Mouse (Mus musculus): ENCODE measurements around the gene Erbb2. TPM values are rescaled to one million over a fixed set of nuclear protein-coding genes. Genes with fewer than 3 reads are reported as not detected.

Gene Erbb2
- polyA plus RNA-seq, 1 experiment, result not detected

DNA sequence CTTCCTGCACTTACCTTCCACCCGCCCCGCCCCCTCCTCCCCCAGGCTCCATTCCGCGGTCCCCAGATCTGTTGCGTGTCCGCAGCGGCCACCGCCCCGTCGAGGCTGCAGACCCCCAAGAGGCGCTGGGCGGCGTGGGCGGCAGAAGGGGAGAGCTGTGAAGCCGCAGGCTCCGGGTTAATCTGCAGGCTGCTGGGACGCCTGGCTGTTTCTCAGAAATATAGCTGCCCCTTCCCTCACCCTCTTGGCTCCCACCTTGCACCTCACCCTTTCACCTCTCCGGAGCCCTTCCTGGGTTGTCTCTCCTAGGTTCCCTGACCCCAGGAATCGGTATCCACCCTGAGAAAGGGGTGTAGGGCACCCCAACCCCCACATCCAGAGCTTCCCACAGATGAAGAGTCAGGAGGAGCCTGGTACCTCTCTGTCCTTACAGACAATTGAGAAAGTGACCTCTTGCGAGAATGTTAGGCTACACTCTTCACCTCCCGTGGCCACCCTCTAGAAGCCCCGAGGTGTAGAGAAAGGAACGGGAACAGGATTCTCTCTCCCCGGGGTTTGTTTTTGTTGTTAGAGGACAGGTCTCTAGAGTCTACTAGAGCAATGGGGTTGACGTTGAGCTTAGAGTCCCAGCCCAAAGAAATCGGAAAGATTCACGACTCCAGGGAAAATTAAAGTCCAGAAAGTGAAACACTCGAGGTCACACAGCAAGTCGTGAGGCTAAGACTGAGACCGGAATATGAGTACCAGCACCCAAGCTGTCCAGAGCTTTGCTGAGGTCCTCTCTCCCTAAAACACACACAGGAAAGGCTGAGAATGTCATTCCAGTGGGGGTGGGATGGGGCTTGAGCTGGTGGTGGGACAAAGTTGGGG, 46.1 kb downstream of the Erbb2 start:
- TF ChIP-seq GATA1 (IDR thresholded peaks at IDR 0.05; ENCODE audit: low read length), result no peak

DNA sequence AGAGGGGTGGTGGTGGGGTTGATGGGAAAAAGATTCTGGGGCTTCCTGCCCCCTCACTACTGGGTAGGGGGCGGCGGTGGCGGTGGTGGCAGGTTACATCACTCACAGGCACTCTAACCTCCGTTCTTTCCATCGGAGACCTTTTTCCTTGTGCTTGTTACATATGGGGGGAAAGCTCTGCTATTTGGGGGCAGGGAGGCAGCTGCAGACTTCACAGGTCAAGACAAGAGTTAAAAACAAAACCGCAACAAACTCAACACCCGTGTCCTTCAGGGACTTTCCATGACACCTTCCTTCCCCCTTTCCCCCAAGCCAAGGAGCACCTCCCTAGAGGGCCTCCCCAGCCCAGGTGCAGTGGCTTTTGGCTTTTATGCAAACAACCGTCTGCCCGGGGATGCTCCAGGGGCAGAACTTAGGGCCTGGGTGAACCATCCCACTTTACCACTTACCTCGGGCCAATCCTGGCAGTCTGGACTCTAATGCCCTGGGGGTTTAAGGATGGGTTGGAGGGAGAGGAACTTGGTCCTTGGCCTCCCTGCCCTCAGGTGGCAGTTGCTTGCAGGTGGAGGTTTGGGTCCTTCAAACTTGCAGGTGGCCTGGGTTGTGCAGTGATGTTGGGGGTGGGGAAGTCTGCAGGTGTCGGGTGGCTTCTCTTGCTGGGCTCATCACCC, 46.9 kb downstream of the Erbb2 start:
- no peak for TF ChIP-seq GATA1 (IDR thresholded peaks at IDR 0.05; ENCODE audit: low read length)

DNA sequence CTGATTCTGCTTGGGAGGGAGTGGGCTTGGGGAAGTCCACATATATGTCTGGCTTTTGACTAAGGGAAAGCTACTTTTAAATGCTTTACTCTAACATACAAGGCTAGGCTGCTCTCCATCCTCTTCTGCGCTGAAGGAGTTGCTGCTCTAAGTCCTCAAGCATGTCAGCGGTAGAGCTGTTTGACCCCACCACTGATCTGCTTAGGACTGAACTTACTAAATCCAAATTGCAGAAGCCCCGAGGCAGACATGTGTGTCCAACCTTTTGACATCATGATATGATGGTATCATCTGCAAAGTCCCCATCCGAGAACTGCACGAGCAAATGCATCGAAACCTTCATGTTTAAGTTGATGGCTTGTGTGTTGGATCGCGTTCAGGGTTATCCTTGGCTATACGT, 47.6 kb downstream of the Erbb2 start:
- TF ChIP-seq GATA1 (IDR thresholded peaks at IDR 0.05; ENCODE audit: low read length), result no peak

DNA sequence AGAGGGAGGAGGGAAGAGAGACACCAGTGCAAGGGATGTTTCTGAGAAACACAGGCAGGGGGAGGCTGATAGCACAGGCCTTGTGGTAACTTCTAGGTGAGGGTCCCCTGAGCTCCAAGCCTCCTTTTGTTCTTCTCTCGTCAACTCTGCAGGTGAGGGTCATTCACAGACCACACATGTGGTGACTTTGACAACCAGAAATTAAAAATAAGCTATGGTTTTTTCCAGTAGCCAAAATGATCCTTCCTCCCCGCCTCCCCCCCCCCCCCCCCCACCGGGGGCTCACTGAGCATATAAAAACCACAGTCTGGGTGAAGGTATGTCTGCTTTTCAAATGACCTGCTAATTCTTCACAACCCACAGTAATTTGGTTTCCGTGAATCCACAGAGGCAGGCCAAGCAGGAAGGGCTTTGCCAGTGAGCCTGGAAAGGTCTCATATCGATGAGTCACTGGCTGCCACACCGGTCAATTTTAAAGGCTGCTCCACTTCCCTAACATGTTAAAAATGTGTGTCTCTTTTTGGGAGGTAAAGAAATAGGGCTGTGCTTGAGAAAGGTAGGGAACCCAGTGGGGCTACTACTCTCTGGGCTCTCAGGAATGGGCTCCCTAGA, 48.9 kb downstream of the Erbb2 start:
- no peak for TF ChIP-seq GATA1 (IDR thresholded peaks at IDR 0.05; ENCODE audit: low read length)

DNA sequence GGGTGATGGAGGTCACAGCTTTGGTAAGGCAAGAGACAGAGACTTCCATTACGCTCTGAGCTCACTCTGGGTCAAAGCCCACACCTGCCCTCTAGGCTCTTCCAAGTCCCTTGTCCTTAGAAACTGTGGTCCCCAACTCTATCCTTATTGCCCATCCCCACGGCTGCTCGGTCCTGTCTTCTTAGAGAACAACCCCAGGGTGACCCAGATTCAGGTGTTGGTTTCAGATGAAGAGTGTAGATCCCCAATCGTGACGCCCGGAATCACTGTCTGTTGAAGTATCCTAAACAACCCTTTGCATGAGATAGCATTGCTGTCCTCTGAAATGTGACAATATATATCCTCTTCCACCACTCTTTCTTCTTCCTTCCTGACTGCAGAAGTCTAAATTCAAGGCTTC, 50.0 kb downstream of the Erbb2 start:
- no peak for TF ChIP-seq GATA1 (IDR thresholded peaks at IDR 0.05; ENCODE audit: low read length)

DNA sequence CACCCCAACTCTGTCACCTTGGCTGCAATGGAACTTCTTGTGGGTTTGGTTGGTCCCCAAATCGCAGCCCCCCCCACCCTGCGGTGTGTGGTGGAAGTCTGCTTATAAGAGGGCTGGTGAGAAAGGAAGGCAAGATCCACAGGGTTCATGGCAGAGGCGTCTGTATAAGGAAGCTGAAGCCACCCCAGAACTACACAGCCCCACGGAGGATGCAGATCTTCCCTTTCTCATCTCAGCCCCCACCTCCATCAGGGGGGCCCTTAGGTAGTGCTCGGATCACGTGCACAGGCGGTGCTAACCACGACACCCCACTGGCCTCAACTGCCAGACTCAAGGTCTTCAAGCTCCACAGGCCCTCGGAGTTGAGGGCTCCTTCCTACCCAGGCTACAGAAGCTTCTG, 51.6 kb downstream of the Erbb2 start:
- no peak for TF ChIP-seq GATA1 (IDR thresholded peaks at IDR 0.05; ENCODE audit: low read length)

DNA sequence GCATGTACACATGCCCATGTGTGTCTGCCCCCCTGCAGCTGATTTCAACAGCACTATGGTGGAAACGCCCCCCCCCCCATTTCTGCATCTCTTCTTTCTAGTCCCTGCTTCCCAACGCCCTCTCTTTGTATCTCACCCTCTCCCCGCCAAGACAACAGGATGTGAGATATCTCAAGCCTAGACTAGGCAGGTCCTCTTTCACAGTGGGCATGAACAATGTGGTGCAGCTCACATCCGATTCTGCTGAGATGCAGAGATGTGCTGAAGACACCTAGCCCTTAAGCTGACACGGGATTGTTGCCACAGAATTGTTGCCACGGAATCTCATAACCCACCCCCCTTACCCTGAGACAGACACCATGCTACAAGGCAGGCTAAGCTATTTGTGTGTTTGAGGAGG, 52.2 kb downstream of the Erbb2 start:
- TF ChIP-seq GATA1 (IDR thresholded peaks at IDR 0.05; ENCODE audit: low read length), result no peak

DNA sequence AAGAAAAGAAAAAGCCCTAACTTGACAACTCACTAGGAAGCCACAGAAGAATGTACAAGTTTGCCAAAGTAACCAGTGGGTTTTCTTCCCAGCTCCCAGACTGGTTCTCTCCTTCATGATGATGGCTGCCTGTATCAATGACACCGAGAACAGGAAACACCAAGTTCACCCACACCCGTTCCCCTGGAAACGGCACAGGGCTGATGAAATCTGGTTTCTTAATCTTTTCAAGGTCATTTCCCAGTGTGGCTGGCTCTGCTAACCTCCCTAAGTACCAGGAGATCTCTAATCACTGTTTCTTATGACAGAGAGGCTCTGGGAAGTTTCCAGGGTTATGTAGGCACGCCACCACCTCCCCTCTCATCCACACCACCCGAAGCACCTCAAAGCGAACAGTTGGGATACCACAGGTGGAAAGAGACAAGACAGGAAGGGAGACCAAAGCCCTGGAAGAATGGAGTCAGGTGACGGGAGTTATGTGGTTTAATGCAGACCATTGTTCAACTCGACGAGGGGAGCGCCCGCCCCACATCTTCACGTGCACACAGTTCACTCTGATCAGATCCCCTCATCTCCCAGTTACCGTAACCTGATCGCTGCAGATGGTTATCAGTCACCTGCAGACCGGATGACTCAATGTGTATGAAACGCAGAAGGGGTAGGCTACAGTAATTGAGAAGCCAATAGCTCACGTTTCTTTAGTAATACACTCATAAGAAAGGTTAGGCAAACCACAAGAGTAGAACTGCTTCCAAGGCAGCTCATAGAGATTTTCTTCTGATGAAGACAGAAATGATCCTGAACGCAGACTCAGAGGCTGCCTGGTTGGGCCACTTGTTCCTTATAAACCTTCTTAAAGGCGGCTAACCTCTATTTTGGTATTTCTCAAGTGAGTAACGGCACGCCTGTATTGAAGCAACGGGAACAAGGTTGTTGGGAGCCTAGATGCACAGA, 57.8 kb downstream of the Erbb2 start:
- TF ChIP-seq GATA1 (IDR thresholded peaks at IDR 0.05; ENCODE audit: low read length), result no peak

DNA sequence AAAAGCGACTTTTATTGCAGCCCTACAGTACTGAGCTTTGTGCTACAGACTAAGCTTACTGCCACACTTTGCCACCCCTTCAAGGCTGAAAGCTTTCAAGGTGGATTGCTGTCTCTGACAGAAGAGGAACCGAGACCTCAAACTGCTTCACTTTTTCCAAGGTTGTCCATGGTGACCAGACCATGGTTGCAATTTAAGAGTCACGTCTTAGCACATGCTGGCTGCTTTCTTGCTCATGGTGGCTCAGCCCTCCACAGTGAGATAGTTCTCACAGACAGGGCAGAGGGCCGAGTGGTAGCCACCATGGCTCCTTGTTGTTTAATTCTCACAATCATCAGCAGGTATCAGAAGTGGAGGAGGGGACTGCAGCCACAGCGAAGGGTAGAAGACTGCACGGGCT, 58.5 kb downstream of the Erbb2 start:
- TF ChIP-seq GATA1 (IDR thresholded peaks at IDR 0.05; ENCODE audit: low read length), result no peak

DNA sequence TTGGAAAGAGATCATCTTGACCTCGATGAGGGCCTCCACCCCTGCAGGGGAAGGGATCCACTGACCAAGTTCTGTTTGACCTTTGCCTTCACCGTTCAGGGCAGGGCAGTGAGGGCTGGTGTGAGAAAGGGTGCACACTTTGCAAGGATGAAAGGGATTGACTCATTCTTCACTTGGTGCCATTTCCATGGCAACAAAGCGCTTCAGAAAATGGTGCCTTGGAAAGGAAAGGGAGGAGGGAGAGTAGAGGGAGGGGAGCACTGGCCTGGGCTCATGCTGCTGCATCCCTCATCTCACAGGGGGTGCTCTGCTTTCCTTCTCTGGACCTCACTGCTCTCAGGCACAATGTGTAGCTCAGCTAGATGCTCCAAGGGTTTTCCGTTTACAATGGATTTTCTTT, 60.4 kb downstream of the Erbb2 start:
- TF ChIP-seq GATA1 (IDR thresholded peaks at IDR 0.05; ENCODE audit: low read length), result no peak

DNA sequence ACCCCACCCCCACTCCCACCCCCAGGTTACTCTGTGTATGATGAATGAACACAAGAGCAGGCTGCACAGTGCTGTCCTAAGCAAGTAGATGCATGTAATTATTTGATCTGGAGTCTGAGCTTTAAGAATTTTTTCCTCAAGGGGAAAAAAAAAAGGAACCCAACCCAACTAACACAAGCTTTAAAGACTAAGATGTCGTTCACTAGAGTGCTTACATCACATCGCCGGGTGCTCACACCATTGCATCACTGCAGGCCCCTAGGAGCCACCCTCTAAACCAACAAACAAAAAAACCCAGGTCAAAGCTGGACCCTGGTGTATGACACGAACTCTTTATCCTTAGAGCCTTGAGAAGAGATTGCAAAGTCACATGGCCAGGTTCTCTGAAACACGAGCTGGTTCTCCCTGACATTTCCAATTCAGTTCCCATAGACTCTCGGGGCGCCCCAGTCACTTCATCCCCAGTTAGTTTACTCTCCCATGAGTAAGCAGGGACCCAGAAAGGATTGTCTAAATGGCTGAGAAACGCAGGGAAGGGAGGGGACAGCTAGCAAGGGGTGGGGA, 61.7 kb downstream of the Erbb2 start:
- no peak for TF ChIP-seq GATA1 (IDR thresholded peaks at IDR 0.05; ENCODE audit: low read length)

DNA sequence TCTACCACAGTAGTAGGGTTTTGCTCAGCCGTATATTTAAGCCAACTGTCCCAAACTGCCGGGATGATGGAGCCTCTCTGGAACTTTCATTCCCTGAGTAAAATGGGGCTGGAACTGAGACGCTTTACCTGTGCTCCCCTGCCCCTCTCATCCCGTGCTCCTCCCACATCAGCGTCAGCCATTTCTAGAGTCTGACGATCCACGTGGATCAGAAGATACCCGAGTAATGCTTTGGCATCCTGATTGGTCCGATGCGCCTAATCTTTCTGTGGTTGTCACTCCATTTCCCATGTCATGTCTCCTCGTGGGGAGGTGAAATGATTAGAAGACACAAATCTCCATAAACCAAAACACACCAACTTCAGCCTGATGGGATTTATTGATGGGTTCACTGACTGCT, 62.7 kb downstream of the Erbb2 start:
- TF ChIP-seq GATA1 (IDR thresholded peaks at IDR 0.05; ENCODE audit: low read length), result no peak

DNA sequence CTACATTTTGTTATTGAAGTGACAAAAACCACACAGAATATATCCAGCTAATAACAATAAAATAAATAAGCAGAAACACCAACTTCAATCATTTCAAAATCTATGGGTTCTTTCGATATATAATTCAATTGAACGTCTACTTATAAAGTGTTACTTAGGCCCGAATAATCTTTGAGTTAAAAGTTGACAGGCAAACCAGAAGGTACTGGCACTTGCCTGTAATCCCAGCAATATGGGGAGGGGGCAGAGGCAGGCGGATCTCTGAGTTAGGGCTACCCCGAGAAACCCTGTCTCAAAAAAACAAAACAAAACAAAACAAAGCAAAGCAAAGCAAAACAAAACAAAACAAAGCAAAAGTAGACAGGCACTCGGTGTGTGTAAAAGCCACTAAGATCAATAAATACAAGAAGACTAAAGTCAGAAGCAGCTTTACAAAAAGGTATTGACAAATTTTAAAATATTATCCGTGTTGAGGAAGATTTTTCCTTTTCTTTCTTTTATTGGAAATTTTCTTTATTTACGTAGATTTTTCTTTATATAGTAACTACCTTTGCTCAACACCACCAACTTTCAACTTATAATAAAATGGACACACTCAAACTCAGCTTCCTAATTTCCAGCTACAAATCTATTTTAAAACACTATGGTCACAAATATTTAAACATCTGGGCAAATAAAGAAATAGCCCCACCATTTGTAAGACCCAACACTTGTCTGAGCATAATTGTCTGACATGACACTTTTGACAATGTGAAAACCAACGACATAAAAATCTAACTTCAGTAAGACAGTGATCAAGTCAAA, 63.6 kb downstream of the Erbb2 start:
- TF ChIP-seq GATA1 (IDR thresholded peaks at IDR 0.05; ENCODE audit: low read length), result no peak

DNA sequence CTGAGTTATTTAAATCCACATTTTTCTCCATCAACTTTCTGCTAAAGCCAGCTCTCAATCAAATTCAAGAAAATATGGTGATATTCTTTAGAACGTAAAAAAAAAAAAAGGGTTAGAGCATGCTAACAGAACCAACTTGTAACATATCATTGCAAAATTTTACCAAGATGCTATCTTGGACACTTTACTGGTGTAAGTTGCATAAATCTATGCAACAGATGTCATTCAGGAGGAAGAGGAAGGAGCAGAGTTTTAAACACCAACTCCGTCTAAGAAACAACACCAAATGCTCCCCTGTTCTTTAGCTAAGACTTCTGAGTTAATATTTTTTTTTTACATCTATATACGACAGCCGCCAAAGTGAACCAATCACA, 64.2 kb downstream of the Erbb2 start:
- TF ChIP-seq GATA1 (IDR thresholded peaks at IDR 0.05; ENCODE audit: low read length), result no peak
